In genomic region chr12:78952053-78952452, GRCm38 (mm10) we compare ENCODE assay signal across 16 mouse cellular contexts. TPM values are rescaled to one million over a fixed set of nuclear protein-coding genes. Genes with fewer than 3 reads are reported as not detected.
DNase-seq lines count a peak whose midpoint lies in the region; ATAC-seq lines count a peak whose summit lies in the region.
"Had no signal": no experiment of that assay in that cellular context is flagged by ENCODE, and none has a peak within 500 bp of the region (broad histone marks: within the 10 kb centered on the region; RNA-seq: fewer than 3 reads in every experiment).

No protein-coding gene starts in this region.

- peak overlapping the region; percentile 30 for H3K4me2 ChIP-seq in heart, embryonic 13.5 days
- H3K4me2 ChIP-seq: embryonic facial prominence, embryonic 15.5 days; kidney, embryonic 15.5 days; liver, embryonic 12.5 days had no signal

- 29% methylated on average over 11 of the region's 11 CpGs for WGBS in heart, embryonic 13.5 days

- H3K27ac ChIP-seq in heart, embryonic 13.5 days (replicated peaks), result peak overlapping the region; percentile 48; the same call in 1 of the 2 replicates
- H3K27ac ChIP-seq: embryonic facial prominence, embryonic 15.5 days; kidney, embryonic 15.5 days; liver, embryonic 12.5 days; midbrain, embryonic 10.5 days had no signal

- H3K9ac ChIP-seq in heart, embryonic 13.5 days, result 0 out of 2 replicates have a peak overlapping the region, but pooled peaks have one; percentile 24
- H3K9ac ChIP-seq: embryonic facial prominence, embryonic 15.5 days; kidney, embryonic 15.5 days; liver, embryonic 12.5 days had no signal

- H3K4me1 ChIP-seq in heart, embryonic 13.5 days, result peaks cover 9% of the 10 kb centered on the region; the same call in 1 of the 2 replicates
- H3K4me1 ChIP-seq: embryonic facial prominence, embryonic 15.5 days; kidney, embryonic 15.5 days; liver, embryonic 12.5 days had no signal

- no peak overlapping the region for H3K4me3 ChIP-seq in heart, embryonic 13.5 days
- H3K4me3 ChIP-seq: embryonic facial prominence, embryonic 15.5 days; kidney, embryonic 15.5 days; liver, embryonic 12.5 days; midbrain, embryonic 10.5 days had no signal

- DNase-seq in adrenal gland, adult 2 months, result peak; percentile 22
- no peak for DNase-seq in adrenal gland, adult 18-20 months (ENCODE audit: low spot score in 2 of 2)
- no peak for DNase-seq in heart, adult 11 months
- DNase-seq in right cerebral cortex, adult 18-20 months, result peak; percentile 29
- DNase-seq in right cerebral cortex, postnatal 10 days (ENCODE audit: low spot score in 2 of 2), result no peak
- DNase-seq in skeletal muscle tissue, adult 2 months (ENCODE audit: low read depth, low spot score), result peak; percentile 47
- DNase-seq in liver, result no peak
- DNase-seq: gastrocnemius, postnatal 25 days; thymus, adult 2 months had no signal

- H3K9me3 ChIP-seq in heart, embryonic 13.5 days, result peaks cover 17% of the 10 kb centered on the region
- H3K9me3 ChIP-seq: embryonic facial prominence, embryonic 15.5 days; liver, embryonic 12.5 days had no signal

- H3K36me3 ChIP-seq in heart, embryonic 13.5 days, result no peaks in the 10 kb centered on the region
- H3K36me3 ChIP-seq: embryonic facial prominence, embryonic 15.5 days; kidney, embryonic 15.5 days; liver, embryonic 12.5 days; midbrain, embryonic 10.5 days had no signal

- ATAC-seq in heart, embryonic 13.5 days (ENCODE audit: extremely low read depth, insufficient number of reproducible peaks, low FRiP score, low TSS enrichment), result no peak
- ATAC-seq: forebrain, embryonic 14.5 days; liver, embryonic 12.5 days; lung, postnatal 0 days had no signal

- no peaks in the 10 kb centered on the region for H3K27me3 ChIP-seq in heart, embryonic 13.5 days (replicated peaks)
- H3K27me3 ChIP-seq: embryonic facial prominence, embryonic 15.5 days; kidney, embryonic 15.5 days; liver, embryonic 12.5 days had no signal

RNA-seq across cellular contexts. Expression of gene Plek2, which starts 45.3 kb away (rescaled TPM):
- total RNA-seq in adrenal gland, adult 2 months (2021), result under 1 TPM; 0.23 to 0.41 TPM
- polyA plus RNA-seq in adrenal gland, adult 2 months (2012; rRNA removed), result not detected in 2 replicates
- total RNA-seq in adrenal gland, adult 18-20 months (2021), result under 1 TPM in 1 of 2 experiments, not detected in 1; 0.26 TPM
- polyA plus RNA-seq in heart, embryonic 13.5 days (2015; fragmentation: Nextera tagmentation; extraction: Ambion mirVana), result 6.2 and 7.7 TPM in 2 replicates

RNA-seq across cellular contexts. Expression of gene Tmem229b, which starts 55.4 kb away (rescaled TPM):
- total RNA-seq in adrenal gland, adult 2 months (2021), result 10 to 100 TPM in 1 of 2 experiments, 1 to 10 TPM in 1; 5.8 to 11.3 TPM
- polyA plus RNA-seq in adrenal gland, adult 2 months (2012; rRNA removed), result 9.2 and 9.3 TPM in 2 replicates
- total RNA-seq in adrenal gland, adult 18-20 months (2021), result 10 to 100 TPM in 1 of 2 experiments, 1 to 10 TPM in 1; 6.2 to 10.3 TPM
- 2.6 TPM in 2 replicates for polyA plus RNA-seq in heart, embryonic 13.5 days (2015; fragmentation: Nextera tagmentation; extraction: Ambion mirVana)

Comparison
In these comparisons a context has a peak if more than half of its experiments do, and no peak if none do; other contexts are left out.
1. DNase-seq: peak in adrenal gland, adult 2 months (single experiment), right cerebral cortex, adult 18-20 months (single experiment) and skeletal muscle tissue, adult 2 months (single experiment); none in adrenal gland, adult 18-20 months (0 of 2), heart, adult 11 months (single experiment), right cerebral cortex, postnatal 10 days (0 of 2) and liver (single experiment).